Mouse (Mus musculus): ENCODE measurements around the gene Itga2b.

GRCm38 (mm10) chr11:102446581-102447461 lies 23.1 kb downstream of the Itga2b start:
- no peak for TF ChIP-seq CTCF (IDR thresholded peaks at IDR 0.05; ENCODE audit: extremely low read depth, insufficient read depth, low read length)
- no peak for TF ChIP-seq POLR2A (IDR thresholded peaks at IDR 0.05; ENCODE audit: extremely low read depth, insufficient read depth, low read length)
